Mouse (Mus musculus): ENCODE measurements at regions not wholly inside any gene's neighbourhood (a gene's known extent, or its start where the extent isn't known, plus 50 kb on each side); places are given as distances from the start of the nearest gene placed in this dataset.

GRCm38 (mm10) chrX:99326167-99326566 lies 144.9 kb downstream of the Pja1 start:
- WGBS = 36% methylated on average over 7 of the region's 7 CpGs
- DNase-seq (ENCODE audit: low spot score) (peak; percentile 63), ATAC-seq (peak; percentile 58)
- Histone ChIP-seq H3K36me3 (ENCODE audit: insufficient read depth, low read length) (no peaks in the 10 kb centered on the region), H3K27me3 (replicated peaks; ENCODE audit: insufficient read depth, low read length) (no peaks in the 10 kb centered on the region), H3K4me1 (ENCODE audit: insufficient read depth, low read depth, low read length) (peaks cover 3% of the 10 kb centered on the region; the same call in 1 of the 2 replicates), H3K4me2 (replicated peaks; ENCODE audit: low read depth, low read length) (no peak overlapping the region), H3K4me3 (ENCODE audit: low read depth, low read length) (no peak overlapping the region), H3K9me3 (ENCODE audit: low read length) (no peaks in the 10 kb centered on the region), H3K9ac (replicated peaks; ENCODE audit: low read depth) (no peak overlapping the region), H3K27ac (ENCODE audit: low read length) (0 out of 2 replicates have a peak overlapping the region, but pooled peaks have one; percentile 5)
- TF ChIP-seq EP300 (IDR thresholded peaks at IDR 0.05) (no peak), CTCF (IDR thresholded peaks at IDR 0.05) (no peak)

DNA sequence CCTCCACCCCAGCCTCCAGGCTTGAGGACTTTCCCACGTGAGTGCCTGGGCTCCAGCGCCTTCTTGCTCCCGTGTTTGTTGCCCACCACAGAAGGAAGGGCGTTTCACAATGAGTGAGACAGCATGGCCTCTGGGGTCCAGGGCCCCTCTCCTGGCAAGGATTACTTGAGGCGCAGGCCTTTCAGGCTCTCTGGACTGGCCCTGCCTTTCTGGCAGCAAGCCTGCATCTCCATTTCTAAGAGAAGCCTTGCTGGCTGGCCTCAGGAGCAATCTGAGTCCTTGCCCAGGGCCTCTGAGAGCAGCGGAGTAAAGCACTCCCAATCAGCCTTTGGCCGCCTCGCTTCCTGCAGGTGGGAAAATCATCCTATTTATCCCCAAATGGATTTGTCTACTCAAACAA lies 145.6 kb downstream of the Pja1 start:
- TF ChIP-seq EP300 (IDR thresholded peaks at IDR 0.05) (no peak), CTCF (IDR thresholded peaks at IDR 0.05) (no peak)
- Histone ChIP-seq H3K9ac (replicated peaks; ENCODE audit: low read depth) (no peak overlapping the region), H3K9me3 (ENCODE audit: low read length) (no peaks in the 10 kb centered on the region), H3K27me3 (replicated peaks; ENCODE audit: insufficient read depth, low read length) (no peaks in the 10 kb centered on the region), H3K4me3 (ENCODE audit: low read depth, low read length) (no peak overlapping the region), H3K4me1 (ENCODE audit: insufficient read depth, low read depth, low read length) (peaks cover 3% of the 10 kb centered on the region; the same call in 1 of the 2 replicates), H3K36me3 (ENCODE audit: insufficient read depth, low read length) (no peaks in the 10 kb centered on the region), H3K27ac (ENCODE audit: low read length) (peak overlapping the region; percentile 47), H3K4me2 (replicated peaks; ENCODE audit: low read depth, low read length) (no peak overlapping the region)
- ATAC-seq (no peak), DNase-seq (ENCODE audit: low spot score) (peak; percentile 33)
- 44% methylated on average over 8 of the region's 8 CpGs for WGBS

- no peak overlapping the region for H3K9ac ChIP-seq (replicated peaks; ENCODE audit: low read depth)
- no peaks in the 10 kb centered on the region for H3K36me3 ChIP-seq (ENCODE audit: insufficient read depth, low read length)
- peaks cover 3% of the 10 kb centered on the region; the same call in 1 of the 2 replicates for H3K4me1 ChIP-seq (ENCODE audit: insufficient read depth, low read depth, low read length)
- no peaks in the 10 kb centered on the region for H3K9me3 ChIP-seq (ENCODE audit: low read length)
- TF ChIP-seq CTCF (IDR thresholded peaks at IDR 0.05) (no peak), EP300 (IDR thresholded peaks at IDR 0.05) (no peak)
- H3K4me3 ChIP-seq (ENCODE audit: low read depth, low read length) = no peak overlapping the region
- no peak overlapping the region for H3K4me2 ChIP-seq (replicated peaks; ENCODE audit: low read depth, low read length)
- no peak for DNase-seq (ENCODE audit: low spot score)
- peak overlapping the region; percentile 47 for H3K27ac ChIP-seq (ENCODE audit: low read length)
- WGBS = 32% methylated on average over 6 of the region's 6 CpGs
- no peak for ATAC-seq
- no peaks in the 10 kb centered on the region for H3K27me3 ChIP-seq (replicated peaks; ENCODE audit: insufficient read depth, low read length)
These were observed 146.4 kb downstream of the Pja1 start for GRCm38 (mm10) chrX:99324546-99325170.

- no peaks in the 10 kb centered on the region for H3K9me3 ChIP-seq (ENCODE audit: low read length)
- peaks cover 2% of the 10 kb centered on the region; the same call in 1 of the 2 replicates for H3K4me1 ChIP-seq (ENCODE audit: insufficient read depth, low read depth, low read length)
- H3K4me3 ChIP-seq (ENCODE audit: low read depth, low read length) = no peak overlapping the region
- 75% methylated on average over 7 of the region's 7 CpGs for WGBS
- H3K9ac ChIP-seq (replicated peaks; ENCODE audit: low read depth) = no peak overlapping the region
- H3K4me2 ChIP-seq (replicated peaks; ENCODE audit: low read depth, low read length) = no peak overlapping the region
- no peaks in the 10 kb centered on the region for H3K36me3 ChIP-seq (ENCODE audit: insufficient read depth, low read length)
- TF ChIP-seq CTCF (IDR thresholded peaks at IDR 0.05) (no peak), EP300 (IDR thresholded peaks at IDR 0.05) (no peak)
- H3K27me3 ChIP-seq (replicated peaks; ENCODE audit: insufficient read depth, low read length) = 0 out of 2 replicates have a peak, but pooled peaks cover 2% of the 10 kb centered on the region
- no peak overlapping the region for H3K27ac ChIP-seq (ENCODE audit: low read length)
- DNase-seq (ENCODE audit: low spot score) (no peak), ATAC-seq (no peak)
These were observed 151.3 kb downstream of the Pja1 start for GRCm38 (mm10) chrX:99319791-99320190.

DNA sequence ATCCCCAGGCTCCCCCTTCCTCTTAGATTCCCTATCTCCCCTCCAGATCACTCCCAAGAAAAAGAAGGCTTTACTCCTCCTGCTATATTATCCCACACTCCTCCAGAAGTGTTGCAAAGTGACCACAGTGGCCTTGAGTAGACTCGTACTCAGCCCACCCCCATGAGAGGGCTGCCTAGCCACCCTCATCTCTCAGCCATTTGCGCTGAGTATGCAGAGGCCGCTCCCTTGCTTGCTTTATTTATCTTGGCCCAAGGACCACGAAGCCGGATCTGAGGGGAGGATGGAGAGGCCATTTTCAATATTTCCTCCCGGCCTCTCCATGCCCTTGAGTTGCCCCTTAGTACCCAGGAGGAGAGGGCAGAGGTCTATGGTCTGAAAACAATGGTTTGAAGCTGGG lies 151.9 kb downstream of the Pja1 start:
- Histone ChIP-seq H3K27me3 (replicated peaks; ENCODE audit: insufficient read depth, low read length) (0 out of 2 replicates have a peak, but pooled peaks cover 3% of the 10 kb centered on the region), H3K4me2 (replicated peaks; ENCODE audit: low read depth, low read length) (no peak overlapping the region), H3K9me3 (ENCODE audit: low read length) (no peaks in the 10 kb centered on the region), H3K9ac (replicated peaks; ENCODE audit: low read depth) (no peak overlapping the region), H3K36me3 (ENCODE audit: insufficient read depth, low read length) (no peaks in the 10 kb centered on the region), H3K4me1 (ENCODE audit: insufficient read depth, low read depth, low read length) (no peaks in the 10 kb centered on the region), H3K27ac (ENCODE audit: low read length) (no peak overlapping the region), H3K4me3 (ENCODE audit: low read depth, low read length) (no peak overlapping the region)
- TF ChIP-seq EP300 (IDR thresholded peaks at IDR 0.05) = no peak
- no peak for TF ChIP-seq CTCF (IDR thresholded peaks at IDR 0.05)
- DNase-seq (ENCODE audit: low spot score) (peak; percentile 16), ATAC-seq (peak; percentile 58)
- 47% methylated on average over 6 of the region's 6 CpGs for WGBS

DNA sequence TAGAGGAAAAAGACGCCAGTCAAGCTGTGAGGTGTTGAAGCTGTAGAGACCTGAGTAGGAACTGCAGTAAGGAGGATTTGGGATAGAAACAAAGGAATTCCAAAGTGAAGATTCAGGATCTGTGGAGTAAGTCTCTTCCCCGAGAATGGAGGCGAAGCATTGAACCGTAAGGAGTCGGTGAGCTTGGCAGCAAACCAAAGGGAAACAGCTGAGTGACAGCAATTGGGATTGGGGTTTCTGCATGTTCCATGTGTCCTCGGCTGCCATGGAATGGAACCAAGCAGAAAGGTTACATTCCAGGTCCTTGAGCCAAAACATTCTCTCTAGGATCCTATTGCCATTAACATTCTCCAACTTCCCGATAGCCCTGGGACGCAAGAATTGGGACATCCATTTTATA lies 152.9 kb downstream of the Pja1 start:
- WGBS = 58% methylated on average over 8 of the region's 8 CpGs
- peaks cover 3% of the 10 kb centered on the region; the same call in 1 of the 2 replicates for H3K27me3 ChIP-seq (replicated peaks; ENCODE audit: insufficient read depth, low read length)
- H3K27ac ChIP-seq (ENCODE audit: low read length) = peak overlapping the region; percentile 14; the same call in 1 of the 2 replicates
- no peaks in the 10 kb centered on the region for H3K9me3 ChIP-seq (ENCODE audit: low read length)
- DNase-seq (ENCODE audit: low spot score) (no peak), ATAC-seq (no peak)
- H3K36me3 ChIP-seq (ENCODE audit: insufficient read depth, low read length) = no peaks in the 10 kb centered on the region
- TF ChIP-seq CTCF (IDR thresholded peaks at IDR 0.05) (no peak), EP300 (IDR thresholded peaks at IDR 0.05) (no peak)
- H3K9ac ChIP-seq (replicated peaks; ENCODE audit: low read depth) = no peak overlapping the region
- no peak overlapping the region for H3K4me2 ChIP-seq (replicated peaks; ENCODE audit: low read depth, low read length)
- no peak overlapping the region for H3K4me3 ChIP-seq (ENCODE audit: low read depth, low read length)
- no peaks in the 10 kb centered on the region for H3K4me1 ChIP-seq (ENCODE audit: insufficient read depth, low read depth, low read length)
